Comparison of ENCODE assay signal across 8 mouse cellular contexts in genomic region chr10:39555740-39556139, GRCm38 (mm10). TPM values are rescaled to one million over a fixed set of nuclear protein-coding genes. Genes with fewer than 3 reads are reported as not detected.
A peak's percentile ranks its signal among the peaks of the same experiment; 100 is the strongest.
DNase-seq lines count a peak whose midpoint lies in the region; ATAC-seq and TF ChIP-seq lines count a peak whose summit lies in the region.

No protein-coding gene starts in this region.

- no peak overlapping the region for H3K9ac ChIP-seq in heart, embryonic 12.5 days
- H3K9ac ChIP-seq in liver, embryonic 14.5 days (replicated peaks), result no peak overlapping the region
- no peak overlapping the region for H3K9ac ChIP-seq in midbrain, postnatal 0 days (replicated peaks; ENCODE audit: low read length, poor library complexity, severe bottlenecking)

- peak overlapping the region; percentile 75; the same call in 1 of the 2 replicates for H3K27ac ChIP-seq in heart, embryonic 12.5 days (ENCODE audit: poor library complexity, severe bottlenecking)
- H3K27ac ChIP-seq in hindbrain, embryonic 10.5 days, result peak overlapping the region; percentile 85
- no peak overlapping the region for H3K27ac ChIP-seq in liver, embryonic 14.5 days
- H3K27ac ChIP-seq in midbrain, postnatal 0 days (ENCODE audit: low read depth, low read length), result no peak overlapping the region

- intact Hi-C loops in heart, postnatal 14 days (cut with DNase I), result loop anchor here (5.0 kb wide), 1 partner anchor 57 kb away; the partner anchor contains the start of gene Traf3ip2
- intact Hi-C loops in left cerebral cortex, postnatal 36 days (cut with DNase I), result no loop called here

- H3K4me3 ChIP-seq in heart, embryonic 12.5 days, result no peak overlapping the region
- no peak overlapping the region for H3K4me3 ChIP-seq in hindbrain, embryonic 10.5 days
- H3K4me3 ChIP-seq in liver, embryonic 14.5 days (ENCODE audit: insufficient read depth in 1 of 2, low read depth in 2 of 2, low read length in 2 of 2), result no peak overlapping the region
- no peak overlapping the region for H3K4me3 ChIP-seq in midbrain, postnatal 0 days (ENCODE audit: low read depth, low read length)

- TF ChIP-seq EP300 in liver, embryonic 14.5 days (IDR thresholded peaks at IDR 0.05; ENCODE audit: low read depth), result no peak

- H3K27me3 ChIP-seq in heart, embryonic 12.5 days (replicated peaks), result no peaks in the 10 kb centered on the region
- no peaks in the 10 kb centered on the region for H3K27me3 ChIP-seq in hindbrain, embryonic 10.5 days (ENCODE audit: insufficient read depth, poor library complexity, severe bottlenecking)
- no peaks in the 10 kb centered on the region for H3K27me3 ChIP-seq in liver, embryonic 14.5 days (ENCODE audit: control insufficient read depth, insufficient read depth, low read length)
- H3K27me3 ChIP-seq in midbrain, postnatal 0 days (ENCODE audit: insufficient read depth, low read length), result no peaks in the 10 kb centered on the region

- peaks cover 91% of the 10 kb centered on the region for H3K4me1 ChIP-seq in heart, embryonic 12.5 days (replicated peaks)
- peaks cover 96% of the 10 kb centered on the region for H3K4me1 ChIP-seq in hindbrain, embryonic 10.5 days (replicated peaks)
- peaks cover 0 to 14% of the 10 kb centered on the region in 2 experiments; a peak in 2 of 4 replicates for H3K4me1 ChIP-seq in liver, embryonic 14.5 days (replicated peaks; ENCODE audit: control insufficient read depth in 2 of 2, insufficient read depth in 2 of 2, low read length in 1 of 2)
- H3K4me1 ChIP-seq in midbrain, postnatal 0 days (ENCODE audit: insufficient read depth, low read length), result peaks cover 16% of the 10 kb centered on the region

- no peaks in the 10 kb centered on the region for H3K9me3 ChIP-seq in heart, embryonic 12.5 days (replicated peaks)
- no peaks in the 10 kb centered on the region for H3K9me3 ChIP-seq in hindbrain, embryonic 10.5 days
- H3K9me3 ChIP-seq in liver, embryonic 14.5 days (ENCODE audit: control insufficient read depth, low read length), result no peaks in the 10 kb centered on the region
- no peaks in the 10 kb centered on the region for H3K9me3 ChIP-seq in midbrain, postnatal 0 days (ENCODE audit: low read length)

- TF ChIP-seq CTCF in liver, embryonic 14.5 days (IDR thresholded peaks at IDR 0.05; ENCODE audit: low read depth), result no peak
- TF ChIP-seq CTCF in midbrain, postnatal 0 days (IDR thresholded peaks at IDR 0.05), result peak; percentile 34; the same call in 1 of the 2 replicates

- H3K4me2 ChIP-seq in heart, embryonic 12.5 days, result peak overlapping the region; percentile 26
- H3K4me2 ChIP-seq in liver, embryonic 14.5 days (ENCODE audit: low read depth), result no peak overlapping the region
- no peak overlapping the region for H3K4me2 ChIP-seq in midbrain, postnatal 0 days (ENCODE audit: low read depth, low read length, poor library complexity, severe bottlenecking)

- H3K36me3 ChIP-seq in heart, embryonic 12.5 days, result peaks cover 7% of the 10 kb centered on the region
- H3K36me3 ChIP-seq in hindbrain, embryonic 10.5 days, result peaks cover 19% of the 10 kb centered on the region
- H3K36me3 ChIP-seq in liver, embryonic 14.5 days (replicated peaks; ENCODE audit: control insufficient read depth, insufficient read depth, low read depth), result no peaks in the 10 kb centered on the region
- H3K36me3 ChIP-seq in midbrain, postnatal 0 days (ENCODE audit: insufficient read depth, low read length), result peaks cover 5% of the 10 kb centered on the region; the same call in 1 of the 2 replicates

- DNase-seq in heart, postnatal 14 days, result no peak
- peak; percentile 42 for DNase-seq in hindbrain, embryonic 10.5 days (ENCODE audit: low spot score)
- DNase-seq in liver, embryonic 14.5 days (ENCODE audit: low read depth in 3 of 3, low spot score in 3 of 3), result no peak
- DNase-seq in midbrain, postnatal 0 days (ENCODE audit: low spot score), result no peak
- no peak for DNase-seq in cerebellum, postnatal 25 days
- DNase-seq in left cerebral cortex, postnatal 36 days (ENCODE audit: low spot score in 2 of 2), result no peak

- 20% methylated on average over 5 of the region's 5 CpGs for WGBS in heart, embryonic 12.5 days
- 46% methylated on average over 5 of the region's 5 CpGs for WGBS in hindbrain, embryonic 10.5 days
- WGBS in liver, embryonic 14.5 days (ENCODE audit: insufficient replicate concordance), result 42% methylated on average over 5 of the region's 5 CpGs
- WGBS in midbrain, postnatal 0 days, result 56% methylated on average over 5 of the region's 5 CpGs

- ATAC-seq in heart, embryonic 12.5 days (ENCODE audit: insufficient number of reproducible peaks, low FRiP score), result no peak
- peak; percentile 52; the same call in 1 of the 2 replicates for ATAC-seq in liver, embryonic 14.5 days (ENCODE audit: insufficient read depth)
- ATAC-seq in midbrain, postnatal 0 days (ENCODE audit: low FRiP score), result no peak
- ATAC-seq in megakaryocyte, adult 5-6 weeks (ENCODE audit: poor library complexity, severe bottlenecking), result no peak

RNA-seq across cellular contexts. Expression of gene Traf3ip2, which starts 57.0 kb away (rescaled TPM):
- polyA plus RNA-seq in heart, embryonic 12.5 days (2016; fragmentation: Nextera tagmentation; extraction: Ambion mirVana), result 10.9 and 11.7 TPM in 2 replicates
- 1 to 10 TPM; 5.3 to 6.8 TPM for total RNA-seq in heart, postnatal 14 days (2021)
- polyA plus RNA-seq in hindbrain, embryonic 10.5 days (2016; fragmentation: Nextera tagmentation; extraction: Ambion mirVana), result 8.3 and 8.8 TPM in 2 replicates
- 0.69 and 1.3 TPM in 2 replicates for polyA plus RNA-seq in liver, embryonic 14.5 days (2012; rRNA removed)
- polyA plus RNA-seq in liver, embryonic 14.5 days (2014; fragmentation: Nextera tagmentation; extraction: Ambion mirVana), result 0.73 and 1.2 TPM in 2 replicates
- 0.47 and 1.9 TPM in 2 replicates for total RNA-seq in midbrain, postnatal 0 days (2014; rRNA removed)
- 4.2 and 6.1 TPM in 2 replicates for polyA plus RNA-seq in midbrain, postnatal 0 days (2015; fragmentation: Nextera tagmentation; extraction: Ambion mirVana)
- 1 to 10 TPM in 1 of 2 experiments, under 1 TPM in 1; 0.77 to 1.4 TPM for total RNA-seq in left cerebral cortex, postnatal 36 days (2021)
- 8.8 and 12.3 TPM in 2 replicates for total RNA-seq in megakaryocyte, adult 5-6 weeks (2015)
- 1.7 and 2.9 TPM in 2 replicates for total RNA-seq in megakaryocyte, adult 5-6 weeks (2017)

Comparison
In these comparisons a context has a peak if more than half of its experiments do, and no peak if none do; other contexts are left out.
1. H3K27ac ChIP-seq: peak in heart, embryonic 12.5 days (single experiment) and hindbrain, embryonic 10.5 days (single experiment); none in liver, embryonic 14.5 days (single experiment) and midbrain, postnatal 0 days (single experiment).